Mouse (Mus musculus): Measurements from ENCODE around the gene Trim50. TPM values are rescaled to one million over a fixed set of nuclear protein-coding genes. Genes with fewer than 3 reads are reported as not detected.

Gene Trim50
- total and polyA plus RNA-seq, 2 experiments from 2014 or later: 0.08 TPM; not detected in 1

DNA sequence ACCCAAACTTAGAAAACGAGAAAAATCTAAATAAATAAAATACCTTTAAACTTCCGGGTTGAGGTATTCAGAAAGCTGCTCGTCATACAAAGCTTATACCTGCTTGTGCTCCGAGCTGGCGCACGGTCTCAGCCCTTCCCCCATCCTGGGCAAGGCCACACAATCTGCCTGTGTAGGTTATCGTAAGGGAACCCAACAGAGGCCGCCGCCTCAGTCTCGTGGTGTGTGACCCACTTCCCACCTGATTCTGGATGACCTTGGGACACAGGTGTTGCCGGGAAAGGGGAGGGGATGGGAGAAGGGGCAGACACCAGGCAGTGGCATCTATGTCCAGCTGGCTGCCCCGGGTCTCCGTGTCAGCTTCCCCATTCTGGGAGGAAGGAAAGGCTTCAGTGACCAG, 1.5 kb upstream of the Trim50 start:
- WGBS: 86% methylated on average over 13 of the region's 13 CpGs
- Histone ChIP-seq H3K9me3 (ENCODE audit: low read length) (no peaks in the 10 kb centered on the region), H3K4me2 (ENCODE audit: low read depth, low read length) (no peak overlapping the region), H3K27me3 (ENCODE audit: insufficient read depth, low read length) (no peaks in the 10 kb centered on the region), H3K27ac (no peak overlapping the region), H3K9ac (replicated peaks; ENCODE audit: low read length) (no peak overlapping the region), H3K4me1 (ENCODE audit: insufficient read depth, low read length) (no peaks in the 10 kb centered on the region), H3K36me3 (ENCODE audit: insufficient read depth, low read length) (no peaks in the 10 kb centered on the region), H3K4me3 (ENCODE audit: low read length) (no peak overlapping the region)
- no peak for DNase-seq (ENCODE audit: low spot score)
- no peak for ATAC-seq
- TF ChIP-seq CTCF (IDR thresholded peaks at IDR 0.05; ENCODE audit: low read depth): no peak

GRCm38 (mm10) chr5:135353564-135353963, 469 bp downstream of the Trim50 start:
- Histone ChIP-seq H3K9me3 (ENCODE audit: low read length) (no peaks in the 10 kb centered on the region), H3K4me2 (ENCODE audit: low read depth, low read length) (no peak overlapping the region), H3K4me1 (ENCODE audit: insufficient read depth, low read length) (no peaks in the 10 kb centered on the region), H3K27ac (no peak overlapping the region), H3K36me3 (ENCODE audit: insufficient read depth, low read length) (no peaks in the 10 kb centered on the region), H3K9ac (replicated peaks; ENCODE audit: low read length) (no peak overlapping the region), H3K4me3 (ENCODE audit: low read length) (no peak overlapping the region), H3K27me3 (ENCODE audit: insufficient read depth, low read length) (no peaks in the 10 kb centered on the region)
- ATAC-seq: no peak
- peak; percentile 51 for TF ChIP-seq CTCF (IDR thresholded peaks at IDR 0.05; ENCODE audit: low read depth)
- 17% methylated on average over 20 of the region's 20 CpGs for WGBS
- DNase-seq (ENCODE audit: low spot score): no peak

GRCm38 (mm10) chr5:135356090-135356489, 3.0 kb downstream of the Trim50 start:
- 40% methylated on average over 1 of the region's 1 CpGs for WGBS
- H3K36me3 ChIP-seq (ENCODE audit: insufficient read depth, low read length): no peaks in the 10 kb centered on the region
- no peak overlapping the region for H3K4me2 ChIP-seq (ENCODE audit: low read depth, low read length)
- no peak for DNase-seq (ENCODE audit: low spot score)
- H3K4me1 ChIP-seq (ENCODE audit: insufficient read depth, low read length): no peaks in the 10 kb centered on the region
- H3K27me3 ChIP-seq (ENCODE audit: insufficient read depth, low read length): no peaks in the 10 kb centered on the region
- H3K9ac ChIP-seq (replicated peaks; ENCODE audit: low read length): no peak overlapping the region
- ATAC-seq: no peak
- no peak overlapping the region for H3K4me3 ChIP-seq (ENCODE audit: low read length)
- H3K27ac ChIP-seq: no peak overlapping the region
- TF ChIP-seq CTCF (IDR thresholded peaks at IDR 0.05; ENCODE audit: low read depth): no peak
- H3K9me3 ChIP-seq (ENCODE audit: low read length): no peaks in the 10 kb centered on the region

DNA sequence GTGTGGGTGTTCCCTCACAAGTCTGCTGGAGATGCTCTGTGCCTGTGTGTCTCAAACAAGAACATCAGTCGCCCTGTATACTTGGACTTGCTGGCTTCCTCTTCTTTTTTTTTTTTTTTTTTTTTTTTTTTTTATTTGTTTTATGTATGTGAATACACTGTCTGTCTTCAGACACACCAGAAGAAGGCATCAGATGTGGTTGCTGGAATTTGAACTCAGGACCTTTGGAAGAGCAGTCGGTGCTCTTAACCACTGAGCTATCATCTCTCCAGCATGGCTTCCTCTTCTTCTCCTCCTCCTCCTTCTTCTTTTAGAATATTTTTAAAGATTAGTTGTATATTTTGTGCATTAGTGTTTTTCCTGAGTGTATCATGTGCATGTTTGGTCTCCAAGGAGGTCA, 4.5 kb downstream of the Trim50 start:
- no peak overlapping the region for H3K4me3 ChIP-seq (ENCODE audit: low read length)
- DNase-seq (ENCODE audit: low spot score) (no peak), ATAC-seq (no peak)
- H3K4me1 ChIP-seq (ENCODE audit: insufficient read depth, low read length): no peaks in the 10 kb centered on the region
- H3K9me3 ChIP-seq (ENCODE audit: low read length): no peaks in the 10 kb centered on the region
- no peak for TF ChIP-seq CTCF (IDR thresholded peaks at IDR 0.05; ENCODE audit: low read depth)
- no peaks in the 10 kb centered on the region for H3K36me3 ChIP-seq (ENCODE audit: insufficient read depth, low read length)
- no peaks in the 10 kb centered on the region for H3K27me3 ChIP-seq (ENCODE audit: insufficient read depth, low read length)
- H3K9ac ChIP-seq (replicated peaks; ENCODE audit: low read length): no peak overlapping the region
- no peak overlapping the region for H3K4me2 ChIP-seq (ENCODE audit: low read depth, low read length)
- WGBS: 81% methylated on average over 2 of the region's 2 CpGs
- no peak overlapping the region for H3K27ac ChIP-seq

DNA sequence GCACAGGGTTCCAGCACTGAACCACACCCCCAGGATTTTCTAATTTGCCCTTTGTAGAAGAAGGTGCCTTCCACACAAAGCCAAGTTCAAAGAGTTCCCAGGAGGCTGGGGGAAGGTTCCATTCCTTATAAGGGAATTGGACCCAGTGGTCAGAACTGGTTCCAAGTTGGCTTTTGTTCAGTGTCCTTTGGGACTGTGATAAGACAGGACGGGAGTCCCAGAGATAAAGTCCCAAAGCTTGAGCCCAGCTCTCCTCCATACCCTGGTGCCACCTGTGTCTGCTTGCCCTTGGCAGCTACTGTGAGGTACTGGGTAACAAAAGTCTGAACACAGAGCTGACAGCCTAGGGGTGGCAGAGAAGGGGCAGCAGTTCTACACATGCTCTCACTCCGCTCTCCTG, 6.7 kb downstream of the Trim50 start:
- Histone ChIP-seq H3K9ac (replicated peaks; ENCODE audit: low read length) (no peak overlapping the region), H3K27ac (no peak overlapping the region), H3K4me2 (ENCODE audit: low read depth, low read length) (no peak overlapping the region), H3K36me3 (ENCODE audit: insufficient read depth, low read length) (no peaks in the 10 kb centered on the region), H3K9me3 (ENCODE audit: low read length) (no peaks in the 10 kb centered on the region), H3K4me1 (ENCODE audit: insufficient read depth, low read length) (no peaks in the 10 kb centered on the region), H3K4me3 (ENCODE audit: low read length) (no peak overlapping the region), H3K27me3 (ENCODE audit: insufficient read depth, low read length) (no peaks in the 10 kb centered on the region)
- whole genome bisulfite sequencing: 81% methylated on average over 2 of the region's 2 CpGs
- DNase-seq (ENCODE audit: low spot score): no peak
- TF ChIP-seq CTCF (IDR thresholded peaks at IDR 0.05; ENCODE audit: low read depth): no peak
- no peak for ATAC-seq

GRCm38 (mm10) chr5:135362572-135362971, 9.5 kb downstream of the Trim50 start:
- 87% methylated on average over 3 of the region's 3 CpGs for WGBS
- DNase-seq (ENCODE audit: low spot score) (no peak), ATAC-seq (no peak)
- Histone ChIP-seq H3K4me1 (ENCODE audit: insufficient read depth, low read length) (no peaks in the 10 kb centered on the region), H3K36me3 (ENCODE audit: insufficient read depth, low read length) (no peaks in the 10 kb centered on the region), H3K4me2 (ENCODE audit: low read depth, low read length) (no peak overlapping the region), H3K4me3 (ENCODE audit: low read length) (no peak overlapping the region), H3K9me3 (ENCODE audit: low read length) (no peaks in the 10 kb centered on the region), H3K27me3 (ENCODE audit: insufficient read depth, low read length) (no peaks in the 10 kb centered on the region), H3K27ac (no peak overlapping the region), H3K9ac (replicated peaks; ENCODE audit: low read length) (no peak overlapping the region)
- no peak for TF ChIP-seq CTCF (IDR thresholded peaks at IDR 0.05; ENCODE audit: low read depth)

DNA sequence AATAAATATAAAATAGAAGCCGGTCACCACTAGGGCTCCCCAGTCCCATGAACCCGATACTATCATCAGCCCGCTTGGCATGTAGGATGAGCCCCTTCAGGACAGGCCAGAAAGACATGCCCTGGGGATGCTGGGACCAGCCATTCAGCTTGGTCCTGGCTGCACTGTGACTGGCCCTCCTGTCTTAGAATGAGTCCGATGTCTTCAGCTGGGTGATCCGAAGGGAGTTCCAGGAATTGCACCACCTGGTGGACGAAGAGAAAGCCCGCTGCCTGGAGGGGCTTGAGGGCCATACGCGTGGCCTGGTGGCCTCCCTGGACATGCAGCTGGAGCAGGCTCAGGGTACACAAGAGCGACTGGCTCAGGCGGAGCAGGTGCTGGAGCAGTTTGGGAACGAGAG, 10.4 kb downstream of the Trim50 start:
- Histone ChIP-seq H3K27me3 (ENCODE audit: insufficient read depth, low read length) (no peaks in the 10 kb centered on the region), H3K4me2 (ENCODE audit: low read depth, low read length) (no peak overlapping the region), H3K9me3 (ENCODE audit: low read length) (no peaks in the 10 kb centered on the region), H3K9ac (replicated peaks; ENCODE audit: low read length) (no peak overlapping the region), H3K27ac (no peak overlapping the region), H3K4me3 (ENCODE audit: low read length) (no peak overlapping the region), H3K4me1 (ENCODE audit: insufficient read depth, low read length) (no peaks in the 10 kb centered on the region), H3K36me3 (ENCODE audit: insufficient read depth, low read length) (no peaks in the 10 kb centered on the region)
- peak; percentile 78 for TF ChIP-seq CTCF (IDR thresholded peaks at IDR 0.05; ENCODE audit: low read depth)
- 28% methylated on average over 12 of the region's 12 CpGs for WGBS
- DNase-seq (ENCODE audit: low spot score) (peak; percentile 65), ATAC-seq (no peak)
